Mouse (Mus musculus): ENCODE measurements around the gene Rcan3. TPM values are rescaled to one million over a fixed set of nuclear protein-coding genes. Genes with fewer than 3 reads are reported as not detected.

Gene Rcan3
- polyA plus RNA-seq, 1 experiment: 9.2 TPM

DNA sequence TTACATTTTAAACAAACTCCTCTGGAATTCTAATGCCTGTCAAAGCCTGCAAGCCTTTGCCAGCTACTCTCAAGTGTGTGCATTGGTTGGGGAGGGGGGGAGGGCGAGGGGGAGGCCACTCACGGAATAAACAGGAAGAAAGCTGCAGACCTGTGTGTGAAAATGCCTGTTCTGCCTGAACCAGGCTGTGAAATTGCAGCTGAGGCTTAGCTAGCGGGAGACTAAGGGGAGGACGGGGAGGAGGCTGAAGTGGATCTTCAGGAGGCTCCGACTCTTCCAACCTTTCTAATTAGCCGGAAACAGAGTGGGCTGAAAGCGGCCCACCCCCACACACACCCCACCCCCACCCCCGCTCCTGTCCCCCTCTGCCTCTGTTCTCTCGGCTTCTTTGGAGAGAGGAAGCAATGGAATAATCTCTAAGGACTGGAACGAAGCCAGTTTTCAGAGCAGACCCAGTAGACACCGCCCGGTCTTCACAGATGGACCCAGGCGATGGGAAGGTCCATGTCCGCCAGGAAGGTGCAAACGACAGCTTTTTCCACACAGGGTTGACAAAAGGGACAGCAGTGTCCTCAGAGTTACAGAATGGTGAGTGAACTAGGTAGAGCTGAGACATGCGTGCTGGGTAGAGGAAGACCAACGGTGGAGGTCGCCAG, 17.8 kb upstream of the Rcan3 start:
- TF ChIP-seq USF1 (IDR thresholded peaks at IDR 0.05; ENCODE audit: low read depth): no peak
- no peak for TF ChIP-seq MYOG (IDR thresholded peaks at IDR 0.05; ENCODE audit: control insufficient read depth, extremely low read depth, insufficient read length)
- TF ChIP-seq MAX (IDR thresholded peaks at IDR 0.05): no peak
- TF ChIP-seq CTCF (IDR thresholded peaks at IDR 0.05; ENCODE audit: control insufficient read depth, insufficient read depth, insufficient read length): no peak
- no peak for TF ChIP-seq FOSL1 (IDR thresholded peaks at IDR 0.05; ENCODE audit: insufficient read depth, low read length, poor library complexity, severe bottlenecking)
- H3K79me2 ChIP-seq (ENCODE audit: control insufficient read depth, insufficient read depth): no peaks in the 10 kb centered on the region

GRCm38 (mm10) chr4:135442473-135442872, 8.8 kb upstream of the Rcan3 start:
- no peaks in the 10 kb centered on the region for H3K36me3 ChIP-seq (ENCODE audit: control insufficient read depth, insufficient read depth)
- H3K79me3 ChIP-seq (ENCODE audit: low read depth): no peaks in the 10 kb centered on the region
- TF ChIP-seq CEBPB (IDR thresholded peaks at IDR 0.05; ENCODE audit: low read depth): no peak
- no peak for TF ChIP-seq USF1 (IDR thresholded peaks at IDR 0.05; ENCODE audit: low read depth)
- no peak for TF ChIP-seq CTCF (IDR thresholded peaks at IDR 0.05; ENCODE audit: control insufficient read depth, insufficient read depth, insufficient read length)
- no peak for TF ChIP-seq MAX (IDR thresholded peaks at IDR 0.05)
- no peak for TF ChIP-seq FOSL1 (IDR thresholded peaks at IDR 0.05; ENCODE audit: insufficient read depth, low read length, poor library complexity, severe bottlenecking)
- TF ChIP-seq MYOG (IDR thresholded peaks at IDR 0.05; ENCODE audit: control insufficient read depth, extremely low read depth, insufficient read length): no peak
- TF ChIP-seq MYOD1 (IDR thresholded peaks at IDR 0.05; ENCODE audit: control insufficient read depth, insufficient read length, low read depth): no peak
- H3K27me3 ChIP-seq (ENCODE audit: control insufficient read depth, insufficient read depth, insufficient read length): no peaks in the 10 kb centered on the region
- H3ac ChIP-seq (ENCODE audit: control insufficient read depth, insufficient read length, low read depth): no peak overlapping the region
- H3K79me2 ChIP-seq (ENCODE audit: control insufficient read depth, insufficient read depth): no peaks in the 10 kb centered on the region
- no peak overlapping the region for H3K4me3 ChIP-seq (ENCODE audit: insufficient read depth, poor library complexity, severe bottlenecking)

More for the DNA sequence above, 17.8 kb upstream of the Rcan3 start:
- no peak overlapping the region for H3K4me3 ChIP-seq (ENCODE audit: insufficient read depth, poor library complexity, severe bottlenecking)
- no peaks in the 10 kb centered on the region for H3K79me3 ChIP-seq (ENCODE audit: low read depth)
- H3K27me3 ChIP-seq (ENCODE audit: control insufficient read depth, insufficient read depth, insufficient read length): peaks cover 47% of the 10 kb centered on the region
- H3K36me3 ChIP-seq (ENCODE audit: control insufficient read depth, insufficient read depth): no peaks in the 10 kb centered on the region
- H3ac ChIP-seq (ENCODE audit: control insufficient read depth, insufficient read length, low read depth): no peak overlapping the region

- no peak overlapping the region for H3ac ChIP-seq (ENCODE audit: control insufficient read depth, insufficient read length, low read depth)
- H3K36me3 ChIP-seq (ENCODE audit: control insufficient read depth, insufficient read depth): no peaks in the 10 kb centered on the region
- TF ChIP-seq FOSL1 (IDR thresholded peaks at IDR 0.05; ENCODE audit: insufficient read depth, low read length, poor library complexity, severe bottlenecking) (no peak), MAX (IDR thresholded peaks at IDR 0.05) (no peak), CEBPB (IDR thresholded peaks at IDR 0.05; ENCODE audit: low read depth) (no peak), CTCF (IDR thresholded peaks at IDR 0.05; ENCODE audit: control insufficient read depth, insufficient read depth, insufficient read length) (no peak), MYOD1 (IDR thresholded peaks at IDR 0.05; ENCODE audit: control insufficient read depth, insufficient read length, low read depth) (no peak), MYOG (IDR thresholded peaks at IDR 0.05; ENCODE audit: control insufficient read depth, extremely low read depth, insufficient read length) (no peak), USF1 (IDR thresholded peaks at IDR 0.05; ENCODE audit: low read depth) (no peak)
- no peaks in the 10 kb centered on the region for H3K79me3 ChIP-seq (ENCODE audit: low read depth)
- no peak overlapping the region for H3K4me3 ChIP-seq (ENCODE audit: insufficient read depth, poor library complexity, severe bottlenecking)
- H3K27me3 ChIP-seq (ENCODE audit: control insufficient read depth, insufficient read depth, insufficient read length): no peaks in the 10 kb centered on the region
- H3K79me2 ChIP-seq (ENCODE audit: control insufficient read depth, insufficient read depth): no peaks in the 10 kb centered on the region
Measured at GRCm38 (mm10) chr4:135439904-135440522, 6.4 kb upstream of the Rcan3 start.

- Histone ChIP-seq H3ac (ENCODE audit: control insufficient read depth, insufficient read length, low read depth) (no peak overlapping the region), H3K27me3 (ENCODE audit: control insufficient read depth, insufficient read depth, insufficient read length) (no peaks in the 10 kb centered on the region), H3K79me3 (ENCODE audit: low read depth) (no peaks in the 10 kb centered on the region), H3K79me2 (ENCODE audit: control insufficient read depth, insufficient read depth) (no peaks in the 10 kb centered on the region), H3K4me3 (ENCODE audit: insufficient read depth, poor library complexity, severe bottlenecking) (no peak overlapping the region), H3K36me3 (ENCODE audit: control insufficient read depth, insufficient read depth) (no peaks in the 10 kb centered on the region)
- TF ChIP-seq USF1 (IDR thresholded peaks at IDR 0.05; ENCODE audit: low read depth) (no peak), CTCF (IDR thresholded peaks at IDR 0.05; ENCODE audit: control insufficient read depth, insufficient read depth, insufficient read length) (no peak), MYOD1 (IDR thresholded peaks at IDR 0.05; ENCODE audit: control insufficient read depth, insufficient read length, low read depth) (no peak), FOSL1 (IDR thresholded peaks at IDR 0.05; ENCODE audit: insufficient read depth, low read length, poor library complexity, severe bottlenecking) (no peak), MYOG (IDR thresholded peaks at IDR 0.05; ENCODE audit: control insufficient read depth, extremely low read depth, insufficient read length) (no peak), MAX (IDR thresholded peaks at IDR 0.05) (no peak), CEBPB (IDR thresholded peaks at IDR 0.05; ENCODE audit: low read depth) (no peak)
Measured at GRCm38 (mm10) chr4:135439188-135439647, 5.6 kb upstream of the Rcan3 start.

DNA sequence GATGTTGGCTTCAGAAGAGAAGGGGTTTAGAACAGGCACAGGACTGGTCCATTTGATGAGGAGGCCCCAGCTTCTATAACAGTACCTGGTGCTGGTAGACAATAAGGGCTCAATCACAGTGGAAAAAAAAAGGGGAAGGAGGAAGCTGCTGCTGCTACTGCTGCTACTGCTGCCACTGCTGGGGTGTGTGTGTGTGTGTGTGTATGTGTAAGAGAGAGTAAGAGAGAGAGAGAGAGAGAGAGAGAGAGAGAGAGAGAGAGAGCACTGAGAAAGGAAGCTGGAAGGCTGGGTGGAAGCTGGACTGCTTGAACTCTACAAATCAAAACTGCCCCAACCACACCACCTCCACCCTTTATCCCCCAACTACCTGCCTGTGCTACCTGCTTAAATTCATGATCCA, 4.3 kb upstream of the Rcan3 start:
- no peaks in the 10 kb centered on the region for H3K79me3 ChIP-seq (ENCODE audit: low read depth)
- TF ChIP-seq MAX (IDR thresholded peaks at IDR 0.05): no peak
- TF ChIP-seq MYOG (IDR thresholded peaks at IDR 0.05; ENCODE audit: control insufficient read depth, extremely low read depth, insufficient read length): no peak
- no peak for TF ChIP-seq CTCF (IDR thresholded peaks at IDR 0.05; ENCODE audit: control insufficient read depth, insufficient read depth, insufficient read length)
- no peak for TF ChIP-seq MYOD1 (IDR thresholded peaks at IDR 0.05; ENCODE audit: control insufficient read depth, insufficient read length, low read depth)
- no peak for TF ChIP-seq USF1 (IDR thresholded peaks at IDR 0.05; ENCODE audit: low read depth)
- TF ChIP-seq FOSL1 (IDR thresholded peaks at IDR 0.05; ENCODE audit: insufficient read depth, low read length, poor library complexity, severe bottlenecking): no peak
- TF ChIP-seq CEBPB (IDR thresholded peaks at IDR 0.05; ENCODE audit: low read depth): no peak
- H3K4me3 ChIP-seq (ENCODE audit: insufficient read depth, poor library complexity, severe bottlenecking): no peak overlapping the region
- no peaks in the 10 kb centered on the region for H3K36me3 ChIP-seq (ENCODE audit: control insufficient read depth, insufficient read depth)
- no peak overlapping the region for H3ac ChIP-seq (ENCODE audit: control insufficient read depth, insufficient read length, low read depth)
- no peaks in the 10 kb centered on the region for H3K27me3 ChIP-seq (ENCODE audit: control insufficient read depth, insufficient read depth, insufficient read length)
- no peaks in the 10 kb centered on the region for H3K79me2 ChIP-seq (ENCODE audit: control insufficient read depth, insufficient read depth)

All from C2C12 (cell line).